Mouse (Mus musculus): ENCODE data around the gene Zfhx3.

DNA sequence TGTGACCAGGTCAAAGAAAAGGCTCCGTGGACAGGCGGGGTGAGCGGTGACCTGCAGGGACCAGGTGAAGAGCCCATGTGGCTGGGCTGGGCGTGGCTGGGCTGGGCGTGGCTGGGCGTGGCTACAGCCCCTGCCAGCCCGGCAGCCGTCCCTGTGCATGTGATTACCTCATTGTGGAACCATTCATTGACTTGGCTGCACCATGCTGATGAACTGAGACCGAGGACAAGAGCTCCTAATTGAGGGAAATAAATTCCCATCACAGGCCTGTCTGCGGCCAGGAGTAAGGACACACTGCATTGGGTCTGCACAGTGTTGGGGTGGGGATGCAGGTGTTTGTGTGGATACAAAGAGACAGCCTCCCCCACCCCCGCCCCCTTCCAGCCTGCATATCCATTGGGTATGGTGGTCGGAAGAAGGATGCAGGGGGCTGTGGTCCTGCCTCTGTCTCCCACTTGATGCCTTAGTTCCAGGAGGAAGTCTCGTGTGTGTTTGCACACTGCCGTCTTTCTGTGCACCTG, 956.9 kb downstream of the Zfhx3 start:
- TF ChIP-seq EP300 (IDR thresholded peaks at IDR 0.05; ENCODE audit: low read depth) (no peak), CTCF (IDR thresholded peaks at IDR 0.05; ENCODE audit: low read depth) (no peak)

All from liver, embryonic 14.5 days (tissue).